Mouse (Mus musculus) forebrain, embryonic 13.5 days (tissue): ENCODE results near the gene Tmem245. TPM values are rescaled to one million over a fixed set of nuclear protein-coding genes. Genes with fewer than 3 reads are reported as not detected.

Experiments used
- ATAC-seq: fragments of 200-750 bp; cut with Nextera tagmentation; 2 replicates; pipeline ENCODE4 v1.8.0; 2017
- H3K27ac ChIP-seq: fragments of 300-500 bp; sonication (generic); 2 replicates; pipeline ENCODE4 v1.5.1; 2015; ENCODE audit warnings: inconsistent platforms, mild to moderate bottlenecking, moderate library complexity
- H3K27me3 ChIP-seq: fragments of 300-500 bp; sonication (generic); 2 replicates; pipeline ENCODE4 v1.6.1; 2015; ENCODE audit warnings: mild to moderate bottlenecking, inconsistent platforms
- H3K36me3 ChIP-seq: fragments of 300-500 bp; sonication (generic); 2 replicates; pipeline ENCODE4 v1.6.1; 2015; ENCODE audit warnings: mild to moderate bottlenecking, inconsistent platforms; ENCODE audit not compliant: poor library complexity, severe bottlenecking
- H3K4me1 ChIP-seq: fragments of 300-500 bp; sonication (generic); 2 replicates; pipeline ENCODE4 v1.6.1; 2015; ENCODE audit warnings: inconsistent platforms
- H3K4me2 ChIP-seq: fragments of 300-500 bp; sonication (generic); 2 replicates; pipeline ENCODE4 v1.6.1; 2015; ENCODE audit warnings: inconsistent platforms, mild to moderate bottlenecking, moderate library complexity
- H3K4me3 ChIP-seq: fragments of 300-500 bp; sonication (generic); 2 replicates; pipeline ENCODE4 v1.5.1; 2015; ENCODE audit warnings: mild to moderate bottlenecking, inconsistent platforms
- H3K9ac ChIP-seq: fragments of 300-500 bp; sonication (generic); 2 replicates; pipeline ENCODE4 v1.6.1; 2015; ENCODE audit warnings: mild to moderate bottlenecking, inconsistent platforms
- H3K9me3 ChIP-seq: fragments of 300-500 bp; sonication (generic); replicated peaks from 2 replicates; pipeline ENCODE4 v1.6.1; 2016; ENCODE audit warnings: inconsistent platforms
- WGBS: fragments of 180-500 bp; shearing (Covaris S2); methylation state at CpG from one replicate; pipeline ENCODE4 v1.1.7; 2015; 5-methylcytosine and 5-hydroxymethylcytosine counted together
- polyA plus RNA-seq: library from polyadenylated mRNA; unstranded; fragments of >200 nt; fragmentation: Nextera tagmentation; extraction: Ambion mirVana; gene quantifications from 2 replicates; pipeline ENCODE4 v1.2.1, GENCODE M21; 2015

Tmem245 gene
- polyA plus RNA-seq, 1 experiment from 2014 or later = 6.7 TPM

DNA sequence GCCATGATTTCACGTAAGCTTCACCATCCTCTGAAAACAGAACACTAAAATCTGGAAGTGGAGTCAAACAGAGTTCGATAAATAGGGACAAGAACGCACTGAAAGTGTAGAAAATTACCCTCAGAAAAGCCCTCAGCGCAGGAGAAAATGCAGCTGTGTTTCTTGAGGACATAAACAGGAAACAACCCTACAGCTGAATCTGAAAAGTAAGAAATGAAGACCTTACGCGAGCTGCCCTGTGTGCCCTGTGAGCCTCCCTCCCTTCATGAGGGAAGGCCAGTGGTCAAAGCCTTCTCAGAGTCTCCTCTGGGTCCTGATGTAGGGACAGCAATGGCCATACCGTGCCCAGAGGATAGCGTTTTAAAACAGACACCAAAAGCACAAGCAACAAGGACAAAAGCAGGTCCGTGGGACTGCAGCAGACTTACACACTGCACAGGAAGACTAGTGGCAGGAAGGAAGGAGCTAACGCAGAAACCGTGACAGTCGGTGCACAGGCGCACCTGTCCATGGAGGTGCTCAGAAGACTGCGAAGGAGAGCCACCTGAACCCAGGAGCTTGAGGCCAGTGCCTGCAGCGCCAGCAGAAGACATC, 31.4 kb downstream of the Tmem245 start:
- Histone ChIP-seq H3K27ac (no peak overlapping the region), H3K36me3 (peaks cover 46% of the 10 kb centered on the region), H3K9ac (no peak overlapping the region), H3K4me2 (no peak overlapping the region), H3K4me3 (no peak overlapping the region), H3K27me3 (no peaks in the 10 kb centered on the region), H3K9me3 (no peaks in the 10 kb centered on the region), H3K4me1 (no peaks in the 10 kb centered on the region)
- no peak for ATAC-seq
- WGBS = 92% methylated on average over 15 of the region's 15 CpGs

GRCm38 (mm10) chr4:56914761-56915160, 32.5 kb downstream of the Tmem245 start:
- Histone ChIP-seq H3K4me1 (no peaks in the 10 kb centered on the region), H3K36me3 (peaks cover 54% of the 10 kb centered on the region), H3K4me2 (no peak overlapping the region), H3K9me3 (no peaks in the 10 kb centered on the region), H3K27ac (no peak overlapping the region), H3K4me3 (no peak overlapping the region), H3K9ac (no peak overlapping the region), H3K27me3 (no peaks in the 10 kb centered on the region)
- no peak for ATAC-seq
- 82% methylated on average over 1 of the region's 1 CpGs for WGBS

GRCm38 (mm10) chr4:56914338-56914737, 32.9 kb downstream of the Tmem245 start:
- no peak overlapping the region for H3K27ac ChIP-seq
- WGBS = 93% methylated on average over 6 of the region's 6 CpGs
- H3K9ac ChIP-seq = no peak overlapping the region
- H3K4me2 ChIP-seq = no peak overlapping the region
- H3K27me3 ChIP-seq = no peaks in the 10 kb centered on the region
- no peak overlapping the region for H3K4me3 ChIP-seq
- H3K9me3 ChIP-seq = no peaks in the 10 kb centered on the region
- no peaks in the 10 kb centered on the region for H3K4me1 ChIP-seq
- peaks cover 58% of the 10 kb centered on the region for H3K36me3 ChIP-seq
- no peak for ATAC-seq

DNA sequence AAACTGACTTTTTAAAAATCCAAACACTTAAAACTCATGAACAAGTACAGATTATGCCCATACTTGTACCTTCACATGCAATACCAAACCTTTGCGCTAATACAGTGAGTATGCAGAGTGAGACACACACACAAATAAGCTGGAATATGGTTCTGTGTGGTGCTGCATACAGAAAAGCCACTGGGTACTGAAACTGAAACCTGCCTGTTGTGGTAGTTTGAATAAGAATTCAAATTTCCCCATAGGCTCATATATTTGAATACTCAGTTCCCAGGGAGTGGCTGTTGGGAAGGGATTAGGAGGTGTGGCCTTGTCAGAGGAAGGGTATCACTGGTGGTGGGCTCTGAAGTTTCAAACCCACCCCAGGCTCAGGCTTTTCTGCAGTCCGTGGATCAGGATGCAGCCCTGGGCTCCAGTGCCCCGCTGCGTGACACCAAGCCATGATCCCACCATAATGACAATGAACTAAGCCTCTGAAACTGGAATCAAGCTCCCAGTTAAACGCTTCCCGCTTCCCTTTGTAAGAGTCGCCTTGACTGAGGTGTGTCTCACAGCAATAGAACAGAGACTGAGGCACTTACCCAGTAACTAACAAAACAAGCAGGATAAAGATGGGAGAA, 34.7 kb downstream of the Tmem245 start:
- H3K36me3 ChIP-seq = peaks cover 66% of the 10 kb centered on the region

DNA sequence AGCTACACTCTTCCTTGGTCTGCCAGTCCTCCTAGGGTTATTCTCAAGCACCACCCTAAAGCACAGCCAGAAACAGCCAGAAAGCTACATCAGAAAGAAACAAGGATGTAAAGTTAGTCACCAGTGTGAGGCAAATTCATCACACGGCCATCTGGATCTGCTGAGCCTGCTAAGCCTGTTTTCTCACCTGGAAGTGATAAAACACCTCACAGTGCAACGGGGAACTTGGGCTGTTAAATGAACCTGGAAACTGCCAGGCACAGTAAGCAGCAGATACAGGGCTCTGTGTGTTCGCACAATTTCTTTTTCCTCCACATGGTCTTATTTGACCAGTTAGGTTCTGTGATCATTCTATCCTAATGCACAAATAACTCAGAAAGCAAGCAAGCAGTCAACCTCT, 37.7 kb downstream of the Tmem245 start:
- Histone ChIP-seq H3K4me3 (no peak overlapping the region), H3K4me1 (no peaks in the 10 kb centered on the region), H3K27ac (no peak overlapping the region), H3K36me3 (peaks cover 68% of the 10 kb centered on the region), H3K27me3 (no peaks in the 10 kb centered on the region), H3K9me3 (no peaks in the 10 kb centered on the region), H3K4me2 (no peak overlapping the region), H3K9ac (no peak overlapping the region)
- ATAC-seq = no peak
- 92% methylated on average over 3 of the region's 3 CpGs for WGBS

More for the DNA sequence above, 34.7 kb downstream of the Tmem245 start:
- no peak overlapping the region for H3K4me2 ChIP-seq
- ATAC-seq = no peak
- H3K27ac ChIP-seq = no peak overlapping the region
- H3K4me1 ChIP-seq = no peaks in the 10 kb centered on the region
- WGBS = 84% methylated on average over 7 of the region's 7 CpGs
- no peaks in the 10 kb centered on the region for H3K27me3 ChIP-seq
- H3K9me3 ChIP-seq = no peaks in the 10 kb centered on the region
- H3K9ac ChIP-seq = no peak overlapping the region
- H3K4me3 ChIP-seq = no peak overlapping the region

DNA sequence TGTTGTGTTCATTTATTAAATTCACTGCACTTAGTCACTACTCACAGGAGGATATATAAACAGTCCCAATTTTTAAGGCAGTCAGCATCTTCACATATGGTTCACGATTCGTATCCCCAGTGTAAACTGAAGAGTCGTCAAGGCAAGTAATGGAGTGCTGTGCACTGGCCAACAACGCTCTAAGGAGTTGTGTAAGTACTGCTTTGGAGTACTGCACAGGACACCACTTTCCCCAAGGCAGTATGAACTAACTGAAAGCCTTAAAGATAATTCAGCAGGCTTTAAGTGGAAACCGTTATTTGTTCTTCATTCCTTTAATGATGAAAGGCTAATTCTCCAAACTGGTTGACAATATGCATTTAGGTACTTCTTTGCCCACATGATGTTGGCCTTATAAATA, 39.6 kb downstream of the Tmem245 start:
- Histone ChIP-seq H3K27me3 (no peaks in the 10 kb centered on the region), H3K36me3 (peaks cover 69% of the 10 kb centered on the region), H3K4me1 (no peaks in the 10 kb centered on the region), H3K9me3 (no peaks in the 10 kb centered on the region), H3K4me2 (no peak overlapping the region), H3K27ac (no peak overlapping the region), H3K4me3 (no peak overlapping the region), H3K9ac (no peak overlapping the region)
- 95% methylated on average over 5 of the region's 5 CpGs for WGBS
- no peak for ATAC-seq

DNA sequence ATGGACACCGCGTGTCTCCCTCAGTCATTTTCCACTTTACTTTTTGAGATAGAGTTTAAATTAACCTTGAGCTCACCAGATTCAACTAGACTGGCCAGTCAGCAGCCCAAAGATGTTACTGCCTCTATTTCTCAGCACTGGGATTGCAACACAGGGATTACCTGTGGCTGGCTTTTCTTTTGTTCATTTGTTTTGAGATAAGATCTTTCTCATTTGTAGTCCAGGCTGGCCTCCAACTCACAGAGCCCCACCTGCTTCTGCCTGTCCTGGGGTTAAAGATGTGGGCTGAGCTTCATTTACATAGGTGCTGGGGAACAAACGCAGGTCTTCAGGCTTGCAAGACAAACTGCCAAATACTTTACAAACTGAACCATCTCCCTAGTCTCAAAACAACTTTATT, 40.3 kb downstream of the Tmem245 start:
- ATAC-seq = no peak
- WGBS = 98% methylated on average over 3 of the region's 3 CpGs
- H3K27me3 ChIP-seq = no peaks in the 10 kb centered on the region

DNA sequence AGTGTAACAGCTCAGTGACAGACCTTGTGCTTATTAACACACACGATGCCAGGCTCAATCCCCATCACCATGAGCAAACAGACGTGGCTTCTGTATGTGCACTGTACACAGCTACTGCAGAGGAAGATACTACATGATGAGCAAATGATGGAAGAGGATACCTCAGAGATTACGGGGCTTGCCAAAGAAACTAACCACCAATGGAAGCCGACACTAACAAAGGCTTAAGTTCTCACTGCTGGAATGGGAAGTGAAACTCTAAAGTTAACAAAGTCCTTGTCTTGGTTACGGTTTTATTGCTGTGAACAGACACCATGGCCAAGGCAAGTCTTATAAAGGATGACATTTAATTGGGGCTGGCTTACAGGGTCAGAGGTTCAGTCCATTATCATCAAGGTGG, 41.7 kb downstream of the Tmem245 start:
- ATAC-seq = no peak
- Histone ChIP-seq H3K4me3 (no peak overlapping the region), H3K27me3 (no peaks in the 10 kb centered on the region), H3K4me1 (peaks cover under 1% of the 10 kb centered on the region; the same call in 1 of the 2 replicates), H3K27ac (no peak overlapping the region), H3K36me3 (peaks cover 73% of the 10 kb centered on the region), H3K9me3 (no peaks in the 10 kb centered on the region), H3K4me2 (no peak overlapping the region), H3K9ac (no peak overlapping the region)
- 97% methylated on average over 5 of the region's 5 CpGs for WGBS

More for the DNA sequence above, 40.3 kb downstream of the Tmem245 start:
- peaks cover 73% of the 10 kb centered on the region for H3K36me3 ChIP-seq
- no peaks in the 10 kb centered on the region for H3K9me3 ChIP-seq
- no peak overlapping the region for H3K27ac ChIP-seq
- H3K4me3 ChIP-seq = no peak overlapping the region
- no peak overlapping the region for H3K4me2 ChIP-seq
- no peak overlapping the region for H3K9ac ChIP-seq
- H3K4me1 ChIP-seq = no peaks in the 10 kb centered on the region

DNA sequence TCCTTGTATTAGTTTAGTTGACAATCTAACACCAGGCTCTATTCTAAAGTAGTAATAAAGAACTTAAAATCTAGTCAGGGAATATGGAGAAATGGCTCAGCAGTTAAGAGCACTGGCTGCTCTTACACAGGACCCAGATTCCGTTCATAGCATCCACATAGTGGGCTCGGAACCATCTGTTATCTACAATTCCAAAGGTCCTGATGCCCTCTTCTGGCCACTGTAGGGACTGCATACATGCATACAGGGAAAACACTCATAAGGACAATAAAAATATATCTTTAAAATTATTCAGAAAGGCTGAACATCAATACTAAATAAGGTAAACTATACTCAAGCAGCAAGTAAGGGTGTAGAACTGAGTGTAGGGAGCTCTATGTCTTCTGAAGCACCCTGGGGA, 45.6 kb downstream of the Tmem245 start:
- no peak overlapping the region for H3K27ac ChIP-seq
- no peaks in the 10 kb centered on the region for H3K9me3 ChIP-seq
- no peak for ATAC-seq
- H3K9ac ChIP-seq = no peak overlapping the region
- H3K27me3 ChIP-seq = no peaks in the 10 kb centered on the region
- no peak overlapping the region for H3K4me2 ChIP-seq
- no peak overlapping the region for H3K4me3 ChIP-seq
- 94% methylated on average over 2 of the region's 2 CpGs for WGBS
- H3K36me3 ChIP-seq = peaks cover 69% of the 10 kb centered on the region
- H3K4me1 ChIP-seq = peaks cover 4% of the 10 kb centered on the region; the same call in 1 of the 2 replicates

DNA sequence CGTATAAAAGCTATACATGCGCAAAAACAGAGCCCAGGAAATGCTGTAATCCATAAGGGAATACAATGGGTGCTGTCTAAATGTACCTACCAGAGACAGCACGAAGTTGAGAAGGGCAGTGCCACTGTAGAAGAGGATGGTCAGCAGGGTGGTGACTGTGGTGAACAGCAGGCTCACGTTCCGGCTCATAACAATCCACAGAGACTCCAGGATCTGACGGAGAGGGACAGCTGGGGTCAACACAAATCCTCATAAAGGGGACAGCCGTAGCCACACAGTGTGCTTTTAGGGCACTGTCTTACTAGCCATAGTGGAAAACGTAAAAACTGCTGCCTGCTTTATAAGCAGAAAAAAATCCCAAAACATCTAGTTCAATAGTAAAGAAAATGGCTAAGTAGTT, 48.0 kb downstream of the Tmem245 start:
- Histone ChIP-seq H3K4me2 (no peak overlapping the region), H3K4me1 (peaks cover 4% of the 10 kb centered on the region; the same call in 1 of the 2 replicates), H3K9me3 (no peaks in the 10 kb centered on the region), H3K27me3 (no peaks in the 10 kb centered on the region), H3K4me3 (no peak overlapping the region), H3K27ac (no peak overlapping the region), H3K36me3 (peaks cover 60% of the 10 kb centered on the region), H3K9ac (no peak overlapping the region)
- WGBS = 92% methylated on average over 8 of the region's 8 CpGs
- ATAC-seq = no peak

GRCm38 (mm10) chr4:56897511-56897910, 49.7 kb downstream of the Tmem245 start:
- H3K27ac ChIP-seq = no peak overlapping the region
- H3K27me3 ChIP-seq = no peaks in the 10 kb centered on the region
- no peak overlapping the region for H3K4me3 ChIP-seq
- H3K9me3 ChIP-seq = no peaks in the 10 kb centered on the region
- ATAC-seq = no peak
- no peak overlapping the region for H3K9ac ChIP-seq
- no peak overlapping the region for H3K4me2 ChIP-seq
- peaks cover 4% of the 10 kb centered on the region; the same call in 1 of the 2 replicates for H3K4me1 ChIP-seq
- peaks cover 44% of the 10 kb centered on the region for H3K36me3 ChIP-seq
- WGBS = 78% methylated on average over 3 of the region's 3 CpGs

DNA sequence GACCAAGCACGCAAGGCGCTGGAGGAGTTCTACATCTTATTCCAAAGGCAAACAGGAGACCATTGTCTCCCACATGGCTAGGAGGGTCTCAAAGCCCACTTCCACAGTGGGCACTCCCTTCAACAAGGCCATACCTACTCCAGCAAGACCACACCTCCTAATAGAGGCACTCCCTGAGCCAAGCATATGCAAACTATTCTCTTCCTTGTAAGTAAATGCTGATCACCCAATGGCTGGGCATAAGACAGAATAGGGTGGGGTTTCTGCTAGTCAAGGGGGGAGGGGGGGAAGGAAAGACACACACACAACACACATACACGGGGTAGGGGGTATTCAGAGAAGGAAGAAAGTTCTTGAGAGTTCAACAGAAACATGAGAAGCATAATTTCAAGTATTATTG, 53.0 kb downstream of the Tmem245 start:
- WGBS = 96% methylated on average over 3 of the region's 3 CpGs
- Histone ChIP-seq H3K27ac (no peak overlapping the region), H3K4me3 (no peak overlapping the region), H3K27me3 (no peaks in the 10 kb centered on the region), H3K36me3 (peaks cover 36% of the 10 kb centered on the region), H3K4me1 (no peaks in the 10 kb centered on the region), H3K9me3 (no peaks in the 10 kb centered on the region), H3K9ac (no peak overlapping the region), H3K4me2 (no peak overlapping the region)
- ATAC-seq = no peak
